Mouse (Mus musculus) embryonic facial prominence, embryonic 10.5 days (tissue): ENCODE measurements around the gene Gm7168. TPM values are rescaled to one million over a fixed set of nuclear protein-coding genes. Genes with fewer than 3 reads are reported as not detected.
"Not testable (repeated sequence)": the region's sequence is repeated elsewhere in the genome, so short reads cannot be mapped to it uniquely, and the experiment has no call there.

Experiments used
- DNase-seq: peaks from one replicate; pipeline ENCODE4 v3.0.0-alpha.2; 2017; ENCODE audit warnings: low spot score
- H3K27ac ChIP-seq: fragments of 300-500 bp; sonication (generic); replicated peaks from 2 replicates; pipeline ENCODE4 v1.5.1; 2016; ENCODE audit warnings: mild to moderate bottlenecking
- H3K27me3 ChIP-seq: fragments of 300-500 bp; sonication (generic); replicated peaks from 2 replicates; pipeline ENCODE4 v1.6.1; 2016; ENCODE audit warnings: low read depth, mild to moderate bottlenecking; ENCODE audit not compliant: poor library complexity, severe bottlenecking
- H3K36me3 ChIP-seq: fragments of 300-500 bp; sonication (generic); replicated peaks from 2 replicates; pipeline ENCODE4 v1.6.1; 2016; ENCODE audit warnings: mild to moderate bottlenecking, moderate library complexity
- H3K4me1 ChIP-seq: fragments of 300-500 bp; sonication (generic); 2 replicates; pipeline ENCODE4 v1.6.1; 2016
- H3K4me3 ChIP-seq: fragments of 300-500 bp; sonication (generic); 2 replicates; pipeline ENCODE4 v1.5.1; 2016; ENCODE audit warnings: mild to moderate bottlenecking, moderate library complexity
- H3K9me3 ChIP-seq: fragments of 300-500 bp; sonication (generic); 2 replicates; pipeline ENCODE4 v1.6.1; 2016; ENCODE audit warnings: mild to moderate bottlenecking
- WGBS: fragments of 180-500 bp; shearing (Covaris S2); methylation state at CpG from one replicate; pipeline ENCODE4 v1.1.7; 2016; 5-methylcytosine and 5-hydroxymethylcytosine counted together
- polyA plus RNA-seq: library from polyadenylated mRNA; unstranded; fragments of >200 nt; fragmentation: Nextera tagmentation; extraction: Ambion mirVana; gene quantifications from 2 replicates; pipeline ENCODE4 v1.2.1, GENCODE M21; 2016

Gm7168 gene
- polyA plus RNA-seq, 1 experiment from 2014 or later, result not detected

GRCm38 (mm10) chr17:13937787-13938186 is 10.4 kb upstream of the Gm7168 start:
- H3K27me3 ChIP-seq, result no peaks in the 10 kb centered on the region
- no peak overlapping the region for H3K4me3 ChIP-seq
- DNase-seq, result no peak
- 94% methylated on average over 4 of the region's 4 CpGs for WGBS
- H3K9me3 ChIP-seq, result no peaks in the 10 kb centered on the region
- no peaks in the 10 kb centered on the region for H3K36me3 ChIP-seq
- no peaks in the 10 kb centered on the region for H3K4me1 ChIP-seq
- H3K27ac ChIP-seq, result no peak overlapping the region

- no peak for DNase-seq
- Histone ChIP-seq H3K27ac (no peak overlapping the region), H3K4me3 (no peak overlapping the region), H3K27me3 (no peaks in the 10 kb centered on the region), H3K9me3 (no peaks in the 10 kb centered on the region), H3K36me3 (no peaks in the 10 kb centered on the region), H3K4me1 (no peaks in the 10 kb centered on the region)
- 83% methylated on average over 3 of the region's 3 CpGs for WGBS
Observed at GRCm38 (mm10) chr17:13938652-13939051, 9.5 kb upstream of the Gm7168 start.

DNA sequence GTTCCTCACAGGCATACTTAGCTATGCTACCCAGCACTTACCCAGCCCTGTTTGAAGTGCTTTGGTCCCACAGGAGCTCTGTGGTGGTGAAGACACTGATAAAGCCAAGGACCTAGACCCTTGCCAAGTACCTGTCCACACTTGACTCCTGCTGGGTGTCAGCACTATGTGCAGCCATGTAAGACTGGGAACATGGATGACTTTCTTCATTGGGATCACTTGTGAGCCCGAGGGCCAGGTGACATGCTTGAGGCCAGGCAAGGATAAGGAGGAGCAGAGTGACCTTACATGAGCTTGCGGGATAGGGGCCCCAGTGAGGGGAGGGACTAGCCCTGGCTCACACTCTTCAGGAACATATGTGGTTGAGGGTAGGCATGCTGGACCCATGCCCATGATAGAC is 8.9 kb upstream of the Gm7168 start:
- not testable (repeated sequence) for H3K27ac ChIP-seq, H3K36me3 ChIP-seq, H3K27me3 ChIP-seq, DNase-seq, H3K9me3 ChIP-seq, H3K4me3 ChIP-seq, H3K4me1 ChIP-seq
- 85% methylated on average over 2 of the region's 2 CpGs for WGBS

- H3K27ac ChIP-seq, result no peak overlapping the region
- DNase-seq, result no peak
- H3K4me3 ChIP-seq, result no peak overlapping the region
- no peaks in the 10 kb centered on the region for H3K27me3 ChIP-seq
- no peaks in the 10 kb centered on the region for H3K36me3 ChIP-seq
- WGBS, result 81% methylated on average over 1 of the region's 1 CpGs
- no peaks in the 10 kb centered on the region for H3K4me1 ChIP-seq
- H3K9me3 ChIP-seq, result no peaks in the 10 kb centered on the region
Observed at GRCm38 (mm10) chr17:13940487-13940886, 7.7 kb upstream of the Gm7168 start.

GRCm38 (mm10) chr17:13951570-13951969 is 3.4 kb downstream of the Gm7168 start:
- H3K27me3 ChIP-seq, result not testable (repeated sequence)
- 95% methylated on average over 1 of the region's 1 CpGs for WGBS

GRCm38 (mm10) chr17:13958129-13958528 is 10.0 kb downstream of the Gm7168 start:
- not testable (repeated sequence) for H3K9me3 ChIP-seq, H3K27me3 ChIP-seq, DNase-seq, H3K27ac ChIP-seq, H3K36me3 ChIP-seq, H3K4me1 ChIP-seq, H3K4me3 ChIP-seq
- 58% methylated on average over 1 of the region's 2 CpGs for WGBS

More at GRCm38 (mm10) chr17:13951570-13951969, 3.4 kb downstream of the Gm7168 start:
- not testable (repeated sequence) for H3K4me3 ChIP-seq, H3K9me3 ChIP-seq, H3K4me1 ChIP-seq, DNase-seq, H3K36me3 ChIP-seq, H3K27ac ChIP-seq

DNA sequence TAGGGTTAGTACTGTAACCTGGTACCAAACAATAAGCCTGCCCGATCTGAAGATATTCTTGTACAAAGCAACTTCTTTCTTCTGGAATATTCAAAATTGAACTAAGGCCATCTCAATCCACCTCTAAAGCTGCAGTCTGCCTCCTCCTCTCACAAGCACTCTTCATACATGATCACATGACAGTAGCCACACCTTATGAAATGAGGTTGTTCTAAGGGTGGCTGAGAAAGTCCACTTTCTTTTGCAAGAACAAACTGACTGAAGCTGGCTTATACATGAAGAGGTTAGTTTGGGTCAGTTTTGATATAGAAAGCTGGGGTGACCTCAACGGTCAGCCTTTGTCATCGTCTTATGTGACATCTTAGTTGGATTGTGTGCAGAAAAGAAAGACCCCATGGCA is 14.1 kb downstream of the Gm7168 start:
- not testable (repeated sequence) for H3K27ac ChIP-seq, H3K27me3 ChIP-seq, DNase-seq, H3K4me3 ChIP-seq, H3K4me1 ChIP-seq, H3K36me3 ChIP-seq, H3K9me3 ChIP-seq
- WGBS, result 89% methylated on average over 3 of the region's 3 CpGs

- not testable (repeated sequence) for H3K27ac ChIP-seq, DNase-seq, H3K4me1 ChIP-seq, H3K4me3 ChIP-seq, H3K9me3 ChIP-seq, H3K27me3 ChIP-seq, H3K36me3 ChIP-seq
- 35% methylated on average over 1 of the region's 2 CpGs for WGBS
Observed at GRCm38 (mm10) chr17:13965048-13965447, 16.9 kb downstream of the Gm7168 start.

DNA sequence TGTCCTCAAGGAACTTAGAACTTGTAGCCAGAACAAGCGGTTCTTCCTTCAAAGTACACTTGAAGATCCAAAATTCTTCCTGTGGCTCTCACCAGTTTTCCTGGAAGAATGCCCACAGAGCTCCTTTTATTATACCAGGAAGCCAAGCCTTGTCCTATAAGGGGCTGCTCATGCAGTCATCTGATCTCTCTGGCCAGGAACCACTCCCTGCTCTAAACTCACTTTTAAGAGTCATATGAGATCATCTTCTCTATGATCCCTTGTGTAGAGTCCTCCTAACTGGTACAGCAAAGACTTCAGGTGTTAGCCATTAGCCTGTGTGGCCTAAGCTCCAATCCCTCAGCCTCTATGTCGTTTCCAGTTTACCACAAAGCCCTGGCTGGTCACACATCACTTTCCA is 21.7 kb downstream of the Gm7168 start:
- not testable (repeated sequence) for H3K9me3 ChIP-seq, H3K4me3 ChIP-seq, H3K36me3 ChIP-seq, H3K27ac ChIP-seq, H3K27me3 ChIP-seq, DNase-seq, H3K4me1 ChIP-seq
- 68% methylated on average over 1 of the region's 2 CpGs for WGBS

- not testable (repeated sequence) for DNase-seq, H3K27ac ChIP-seq, H3K27me3 ChIP-seq, H3K9me3 ChIP-seq, H3K4me3 ChIP-seq, H3K4me1 ChIP-seq, H3K36me3 ChIP-seq
- WGBS, result 87% methylated on average over 5 of the region's 5 CpGs
Observed at GRCm38 (mm10) chr17:13970796-13971195, 22.6 kb downstream of the Gm7168 start.

GRCm38 (mm10) chr17:13987690-13988089 is 39.5 kb downstream of the Gm7168 start:
- Histone ChIP-seq H3K4me3 (no peak overlapping the region), H3K27ac (no peak overlapping the region), H3K36me3 (no peaks in the 10 kb centered on the region), H3K27me3 (no peaks in the 10 kb centered on the region), H3K4me1 (no peaks in the 10 kb centered on the region), H3K9me3 (no peaks in the 10 kb centered on the region)
- 84% methylated on average over 1 of the region's 1 CpGs for WGBS
- DNase-seq, result no peak

DNA sequence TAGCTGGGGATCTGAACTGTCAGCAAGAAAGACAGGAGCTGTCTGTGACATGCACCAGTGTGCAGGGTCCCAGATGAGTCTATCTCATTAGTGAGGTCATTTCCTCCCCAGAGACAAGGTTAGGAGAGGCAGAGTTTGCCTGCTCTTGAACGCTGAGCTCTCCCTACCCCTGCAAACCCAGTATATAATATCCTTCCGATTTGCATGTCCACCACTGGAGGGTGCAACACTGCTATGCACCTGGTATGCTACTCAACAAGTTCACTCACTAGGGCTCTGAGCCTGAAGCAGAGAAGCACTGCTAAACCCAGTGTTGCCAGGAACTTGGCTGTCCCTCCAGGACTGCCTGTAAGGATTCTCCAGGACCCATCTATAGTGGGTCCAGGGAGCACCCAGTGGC is 45.3 kb downstream of the Gm7168 start:
- H3K36me3 ChIP-seq, H3K9me3 ChIP-seq, H3K27me3 ChIP-seq, H3K4me1 ChIP-seq, H3K4me3 ChIP-seq, DNase-seq, H3K27ac ChIP-seq: not testable (repeated sequence)
- 53% methylated on average over 2 of the region's 2 CpGs for WGBS
